Mouse (Mus musculus): ENCODE measurements around the gene Rps16.
A peak's percentile ranks its signal among the peaks of the same experiment; 100 is the strongest.

GRCm38 (mm10) chr7:28371514-28371989 lies 21.1 kb downstream of the Rps16 start:
- no peak for TF ChIP-seq POLR2AphosphoS2 (IDR thresholded peaks at IDR 0.05; ENCODE audit: insufficient read length, low read depth)
- TF ChIP-seq REST (IDR thresholded peaks at IDR 0.05; ENCODE audit: insufficient read depth, insufficient read length), result no peak
- no peak for TF ChIP-seq USF1 (IDR thresholded peaks at IDR 0.05; ENCODE audit: low read depth)
- peak; percentile 55 for TF ChIP-seq POLR2A (IDR thresholded peaks at IDR 0.05; ENCODE audit: insufficient read length, low read depth)
- no peak for TF ChIP-seq E2F4 (IDR thresholded peaks at IDR 0.05; ENCODE audit: insufficient read depth)
